In the genomic region with DNA sequence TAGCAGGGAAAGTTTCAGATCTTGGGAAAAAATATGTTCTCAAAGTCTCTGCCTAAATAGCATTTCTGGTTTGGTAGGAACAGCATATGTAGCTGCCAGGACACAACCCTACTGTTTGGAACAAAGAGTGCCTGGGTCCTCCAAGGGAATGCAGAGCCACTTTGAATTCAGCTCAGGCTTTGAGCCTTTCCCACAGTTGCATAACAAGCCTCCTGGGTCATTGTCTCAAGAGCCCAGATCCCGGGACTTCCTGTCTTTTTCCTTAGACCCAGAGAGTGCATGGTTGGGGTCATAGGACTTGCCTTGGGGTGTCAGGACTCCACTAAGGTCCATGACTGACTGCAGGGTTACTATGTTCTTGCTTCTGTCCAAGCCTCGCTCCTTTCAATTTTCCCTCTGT, we compare ENCODE assay signal across 18 mouse cellular contexts. TPM values are rescaled to one million over a fixed set of nuclear protein-coding genes. Genes with fewer than 3 reads are reported as not detected.
DNase-seq lines count a peak whose midpoint lies in the region; TF ChIP-seq lines count a peak whose summit lies in the region.
"Had no signal": no experiment of that assay in that cellular context is flagged by ENCODE, and none has a peak within 500 bp of the region (broad histone marks: within the 10 kb centered on the region; RNA-seq: fewer than 3 reads in every experiment).

No protein-coding gene starts in this region.

- WGBS in heart, embryonic 10.5 days, result 64% methylated on average over 2 of the region's 2 CpGs

- peaks cover 22% of the 10 kb centered on the region; the same call in 1 of the 2 replicates for H3K27me3 ChIP-seq in heart, embryonic 10.5 days (ENCODE audit: insufficient read depth, poor library complexity, severe bottlenecking)
- H3K27me3 ChIP-seq: heart, embryonic 15.5 days; midbrain, embryonic 12.5 days had no signal

- no peak for TF ChIP-seq CTCF in cortical plate, adult 2 months (IDR thresholded peaks at IDR 0.05; ENCODE audit: extremely low read depth, insufficient read depth, low read length)

- no peak overlapping the region for H3K27ac ChIP-seq in heart, embryonic 10.5 days
- peak overlapping the region; percentile 31; the same call in 1 of the 2 replicates for H3K27ac ChIP-seq in cortical plate, adult 2 months (ENCODE audit: insufficient read depth, low read length)
- H3K27ac ChIP-seq: heart, embryonic 15.5 days; midbrain, embryonic 12.5 days had no signal

- DNase-seq in heart, adult 11 months, result peak; percentile 97
- DNase-seq in heart, embryonic 10.5 days (ENCODE audit: low spot score), result no peak
- peak; percentile 44 for DNase-seq in lung, postnatal 25 days (ENCODE audit: low spot score)
- no peak for DNase-seq in lung, postnatal 4 days
- DNase-seq in left cerebral cortex, adult 9 months (ENCODE audit: low spot score in 2 of 2), result peak; percentile 5 to 10
- DNase-seq in ovary, adult 18-20 months (ENCODE audit: low spot score), result no peak
- DNase-seq: cerebellum, postnatal 14 days; lung, embryonic 14.5 days; thymus, postnatal 4 days had no signal

- no peaks in the 10 kb centered on the region for H3K9me3 ChIP-seq in heart, embryonic 10.5 days
- H3K9me3 ChIP-seq: heart, embryonic 15.5 days; midbrain, embryonic 12.5 days had no signal

- TF ChIP-seq POLR2A in cortical plate, adult 2 months (IDR thresholded peaks at IDR 0.05; ENCODE audit: extremely low read depth, insufficient read depth, low read length), result no peak

- no peak overlapping the region for H3K4me3 ChIP-seq in heart, embryonic 10.5 days
- no peak overlapping the region for H3K4me3 ChIP-seq in cortical plate, adult 2 months (ENCODE audit: insufficient read depth, low read length)
- H3K4me3 ChIP-seq: heart, embryonic 15.5 days; midbrain, embryonic 12.5 days had no signal

- 0 out of 2 replicates have a peak, but pooled peaks cover 7% of the 10 kb centered on the region for H3K4me1 ChIP-seq in heart, embryonic 10.5 days
- no peaks in the 10 kb centered on the region for H3K4me1 ChIP-seq in cortical plate, adult 2 months (ENCODE audit: control insufficient read depth, insufficient read depth, low read length)
- H3K4me1 ChIP-seq: heart, embryonic 15.5 days; midbrain, embryonic 12.5 days had no signal

- H3K36me3 ChIP-seq in heart, embryonic 10.5 days, result no peaks in the 10 kb centered on the region
- H3K36me3 ChIP-seq: heart, embryonic 15.5 days; midbrain, embryonic 12.5 days had no signal

RNA-seq across cellular contexts. Expression of a gene that starts 1.7 kb away (rescaled TPM):
- 0.10 TPM in 1 of 2 replicates, not detected in the other for polyA plus RNA-seq in heart, embryonic 10.5 days (2016; fragmentation: Nextera tagmentation; extraction: Ambion mirVana)
- polyA plus RNA-seq in cortical plate, adult 2 months (2012; rRNA removed), result 0.44 and 0.50 TPM in 2 replicates
- polyA plus RNA-seq: embryonic facial prominence, embryonic 14.5 days; forebrain, embryonic 16.5 days; heart, embryonic 15.5 days; limb, embryonic 11.5 days; lung, embryonic 14.5 days; midbrain, embryonic 12.5 days; neural tube, embryonic 14.5 days; small intestine, adult 2 months; stomach, embryonic 16.5 days had no signal

RNA-seq across cellular contexts. Expression of a gene that starts 8.2 kb away (rescaled TPM):
- polyA plus RNA-seq in heart, embryonic 10.5 days (2016; fragmentation: Nextera tagmentation; extraction: Ambion mirVana), result not detected in 2 replicates
- polyA plus RNA-seq in cortical plate, adult 2 months (2012; rRNA removed), result not detected in 2 replicates
- polyA plus RNA-seq: forebrain, embryonic 16.5 days; limb, embryonic 11.5 days; lung, embryonic 14.5 days; midbrain, embryonic 12.5 days; neural tube, embryonic 14.5 days; small intestine, adult 2 months; stomach, embryonic 16.5 days had no signal

RNA-seq across cellular contexts. Expression of a gene that starts 9.6 kb away (rescaled TPM):
- not detected in 2 replicates for polyA plus RNA-seq in heart, embryonic 10.5 days (2016; fragmentation: Nextera tagmentation; extraction: Ambion mirVana)
- 0.08 and 0.21 TPM in 2 replicates for polyA plus RNA-seq in cortical plate, adult 2 months (2012; rRNA removed)
- polyA plus RNA-seq: embryonic facial prominence, embryonic 14.5 days; forebrain, embryonic 16.5 days; heart, embryonic 15.5 days; limb, embryonic 11.5 days; lung, embryonic 14.5 days; midbrain, embryonic 12.5 days; neural tube, embryonic 14.5 days; small intestine, adult 2 months; stomach, embryonic 16.5 days had no signal

RNA-seq across cellular contexts. Expression of a gene that starts 21.7 kb away (rescaled TPM):
- polyA plus RNA-seq in heart, embryonic 10.5 days (2016; fragmentation: Nextera tagmentation; extraction: Ambion mirVana), result 0.43 and 0.45 TPM in 2 replicates
- 0.95 and 1.1 TPM in 2 replicates for polyA plus RNA-seq in cortical plate, adult 2 months (2012; rRNA removed)
- polyA plus RNA-seq: embryonic facial prominence, embryonic 14.5 days; heart, embryonic 15.5 days; lung, embryonic 14.5 days; midbrain, embryonic 12.5 days; small intestine, adult 2 months had no signal

RNA-seq across cellular contexts. Expression of a gene that starts 22.3 kb away (rescaled TPM):
- polyA plus RNA-seq in heart, embryonic 10.5 days (2016; fragmentation: Nextera tagmentation; extraction: Ambion mirVana), result 0.32 TPM in 1 of 2 replicates, not detected in the other
- polyA plus RNA-seq in cortical plate, adult 2 months (2012; rRNA removed), result not detected in 2 replicates
- polyA plus RNA-seq: embryonic facial prominence, embryonic 14.5 days; forebrain, embryonic 16.5 days; heart, embryonic 15.5 days; limb, embryonic 11.5 days; lung, embryonic 14.5 days; midbrain, embryonic 12.5 days; neural tube, embryonic 14.5 days; small intestine, adult 2 months; stomach, embryonic 16.5 days had no signal

Comparison
In these comparisons a context has a peak if more than half of its experiments do, and no peak if none do; other contexts are left out.
1. DNase-seq: peak in heart, adult 11 months (single experiment), lung, postnatal 25 days (single experiment) and left cerebral cortex, adult 9 months (2 of 2); none in heart, embryonic 10.5 days (single experiment), lung, postnatal 4 days (0 of 2) and ovary, adult 18-20 months (single experiment).